Mouse (Mus musculus): ENCODE data around the gene Kcnj6.
A peak's percentile ranks its signal among the peaks of the same experiment; 100 is the strongest.
"Not testable (repeated sequence)": the region's sequence is repeated elsewhere in the genome, so short reads cannot be mapped to it uniquely, and the experiment has no call there.

The Kcnj6 gene

DNA sequence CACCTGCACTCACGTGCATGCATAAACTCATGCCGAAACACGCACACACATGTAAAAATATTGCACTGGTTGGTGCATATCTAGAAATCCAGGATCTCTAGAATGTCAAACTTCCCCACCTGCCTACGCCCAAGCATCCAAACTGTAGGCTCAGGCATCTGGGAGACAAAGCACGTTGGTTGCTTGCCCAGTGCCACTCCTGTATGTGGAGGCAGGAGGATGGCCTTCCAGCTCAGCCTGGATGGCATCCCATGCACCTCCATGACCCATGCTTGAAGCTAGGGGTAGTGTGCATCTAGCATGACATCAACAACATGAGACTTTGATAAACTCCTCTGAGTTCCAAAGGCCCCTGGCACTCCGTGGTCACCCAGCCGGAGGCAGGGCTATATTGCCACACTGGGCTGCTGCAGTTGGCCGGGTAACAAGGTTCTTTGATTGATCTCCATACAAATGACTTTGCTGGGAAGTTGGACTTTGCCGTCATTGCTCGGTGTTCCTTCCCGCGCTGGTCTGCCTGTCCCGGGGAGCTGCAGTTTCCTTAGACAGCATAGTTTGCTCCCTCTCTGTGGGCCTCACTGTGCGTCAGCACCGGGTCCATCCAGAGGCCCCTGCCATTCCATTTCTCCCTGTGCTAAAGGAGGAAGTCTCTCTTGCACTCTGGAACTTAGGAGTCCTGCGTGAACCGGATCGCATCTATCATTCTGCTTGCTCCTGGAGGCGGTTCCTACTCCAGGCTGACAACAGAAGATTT lies 144.9 kb downstream of the Kcnj6 start:
- no peak for DNase-seq (ENCODE audit: low read depth, low spot score)

DNA sequence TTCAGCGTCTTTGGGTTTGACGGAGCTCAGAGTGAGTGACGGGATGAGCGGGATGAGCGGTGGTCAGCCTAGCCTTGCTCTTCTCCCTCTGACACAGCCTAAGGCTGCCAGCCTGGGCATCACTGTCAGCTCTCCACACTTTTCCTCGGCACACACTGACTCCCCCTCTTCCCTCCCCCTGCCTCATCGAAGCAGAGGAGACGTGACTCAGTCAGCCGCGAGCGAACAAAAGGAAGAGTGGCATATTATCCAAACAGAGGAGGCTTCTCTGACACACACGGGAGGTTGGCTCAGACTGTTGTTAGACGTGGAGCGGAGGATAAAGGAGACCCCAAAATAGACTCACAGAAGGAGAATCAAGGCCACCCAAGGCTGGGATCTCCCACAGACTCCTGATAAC lies 147.1 kb downstream of the Kcnj6 start:
- no peak for DNase-seq (ENCODE audit: low read depth, low spot score)

GRCm38 (mm10) chr16:94845996-94846395 lies 151.5 kb downstream of the Kcnj6 start:
- DNase-seq (ENCODE audit: low read depth, low spot score) = no peak

- DNase-seq (ENCODE audit: low read depth, low spot score) = no peak
These were observed 152.7 kb downstream of the Kcnj6 start for GRCm38 (mm10) chr16:94844769-94845168.

DNA sequence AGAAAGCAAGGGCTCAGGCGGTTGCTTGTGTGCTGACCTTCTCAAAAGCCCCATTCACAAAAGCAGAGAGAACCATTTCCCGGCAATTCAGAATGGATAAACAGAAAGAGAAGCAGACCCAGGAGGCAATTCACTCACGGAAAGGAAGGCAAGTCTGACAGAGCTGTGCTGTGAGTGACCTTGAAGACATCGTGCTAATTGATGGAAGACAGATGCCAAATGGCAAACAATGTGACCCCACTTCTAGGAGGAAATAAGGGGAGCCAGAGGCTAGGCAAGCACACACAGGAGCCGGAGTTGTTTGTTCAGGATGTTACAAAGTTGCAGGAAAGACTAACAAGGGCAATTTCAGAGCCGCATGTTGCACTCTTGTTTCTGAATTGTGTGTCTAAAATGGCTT lies 158.1 kb downstream of the Kcnj6 start:
- peak; percentile 19 for DNase-seq (ENCODE audit: low read depth, low spot score)

DNA sequence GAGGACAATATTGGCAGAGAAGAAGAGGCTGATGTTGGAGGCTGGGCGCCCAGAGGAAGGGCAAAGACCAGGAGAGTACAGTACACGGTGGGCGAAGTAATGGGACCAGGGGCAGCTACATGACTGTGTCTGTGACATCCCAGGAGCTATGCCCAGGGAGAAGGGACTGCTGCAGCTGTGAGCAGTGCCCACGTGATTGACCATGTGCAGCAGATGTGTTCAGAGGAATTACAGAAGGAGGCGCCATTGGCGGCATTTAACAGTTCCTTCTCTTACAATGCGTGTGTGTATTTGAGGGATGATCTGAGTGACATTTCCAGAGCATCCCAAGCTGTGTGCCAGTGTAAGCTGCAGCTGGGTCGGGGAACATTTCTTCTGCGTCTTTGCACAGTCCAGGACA lies 159.6 kb downstream of the Kcnj6 start:
- no peak for DNase-seq (ENCODE audit: low read depth, low spot score)

DNA sequence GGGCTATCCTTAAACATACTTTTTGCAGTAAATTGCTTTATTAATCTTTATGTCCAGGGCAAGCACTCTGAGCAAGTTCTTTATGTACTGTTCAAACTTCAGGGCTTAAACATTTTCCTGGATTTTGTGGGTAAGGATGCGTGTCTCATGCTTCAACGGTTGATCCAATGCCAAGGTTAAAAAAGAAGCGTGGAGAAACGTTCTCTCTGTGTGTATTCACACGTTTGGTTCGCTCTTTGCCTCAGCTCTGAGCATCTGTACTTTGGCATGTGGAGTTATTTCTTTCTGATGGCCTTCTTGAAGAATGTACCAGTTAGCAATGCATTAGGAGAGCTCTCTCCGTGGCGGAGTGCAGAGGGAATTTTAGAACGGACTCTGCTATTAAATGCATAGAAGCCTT lies 163.0 kb downstream of the Kcnj6 start:
- no peak for DNase-seq (ENCODE audit: low read depth, low spot score)

- no peak for DNase-seq (ENCODE audit: low read depth, low spot score)
These were observed 169.3 kb downstream of the Kcnj6 start for GRCm38 (mm10) chr16:94828166-94828565.

DNA sequence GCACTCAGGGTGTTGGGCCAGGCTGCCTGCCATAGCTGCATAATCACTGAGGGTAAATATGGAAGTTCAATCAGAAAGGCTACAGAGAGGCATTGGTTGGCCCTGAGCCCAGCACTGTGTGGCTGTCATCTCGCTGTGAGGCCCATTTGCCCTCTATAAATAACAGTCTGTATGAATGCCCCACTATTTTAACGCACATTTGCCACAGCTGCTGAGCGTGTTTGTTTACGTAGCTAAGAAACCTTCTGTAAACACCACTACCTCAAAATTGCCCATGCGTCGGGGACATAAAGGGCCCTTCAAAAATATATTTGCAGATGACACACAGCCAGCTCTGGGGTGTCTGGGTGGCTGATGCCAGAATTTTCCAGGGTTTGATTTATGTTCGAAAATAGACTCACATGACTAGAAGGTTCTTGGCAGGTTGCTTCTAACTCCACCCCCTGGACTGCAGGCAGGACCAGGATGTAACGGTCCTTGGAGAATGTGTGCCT lies 170.4 kb downstream of the Kcnj6 start:
- peak; percentile 34 for DNase-seq (ENCODE audit: low read depth, low spot score)

- no peak for DNase-seq (ENCODE audit: low read depth, low spot score)
These were observed 172.2 kb downstream of the Kcnj6 start for GRCm38 (mm10) chr16:94825274-94825673.

GRCm38 (mm10) chr16:94822611-94823010 lies 174.9 kb downstream of the Kcnj6 start:
- DNase-seq (ENCODE audit: low read depth, low spot score) = no peak

- no peak for DNase-seq (ENCODE audit: low read depth, low spot score)
These were observed 175.9 kb downstream of the Kcnj6 start for GRCm38 (mm10) chr16:94821610-94822009.

GRCm38 (mm10) chr16:94816391-94816790 lies 181.1 kb downstream of the Kcnj6 start:
- DNase-seq (ENCODE audit: low read depth, low spot score) = peak; percentile 74

GRCm38 (mm10) chr16:94815891-94816290 lies 181.6 kb downstream of the Kcnj6 start:
- DNase-seq (ENCODE audit: low read depth, low spot score) = no peak

DNA sequence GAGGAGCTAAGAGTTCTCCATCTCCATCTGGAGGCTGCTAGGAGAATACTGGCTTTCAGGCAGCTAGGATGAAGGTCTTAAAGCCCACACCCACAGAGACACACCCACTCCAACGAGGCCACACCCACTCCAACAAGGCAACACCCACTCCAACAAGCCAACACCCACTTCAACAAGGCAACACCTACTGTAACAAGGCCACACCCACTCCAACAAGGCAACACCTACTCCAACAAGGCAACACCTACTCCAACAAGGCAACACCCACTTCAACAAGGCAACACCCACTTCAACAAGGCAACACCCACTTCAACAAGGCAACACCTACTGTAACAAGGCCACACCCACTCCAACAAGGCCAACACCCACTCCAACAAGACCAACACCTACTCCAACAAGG lies 188.2 kb downstream of the Kcnj6 start:
- DNase-seq (ENCODE audit: low read depth, low spot score) = not testable (repeated sequence)

DNA sequence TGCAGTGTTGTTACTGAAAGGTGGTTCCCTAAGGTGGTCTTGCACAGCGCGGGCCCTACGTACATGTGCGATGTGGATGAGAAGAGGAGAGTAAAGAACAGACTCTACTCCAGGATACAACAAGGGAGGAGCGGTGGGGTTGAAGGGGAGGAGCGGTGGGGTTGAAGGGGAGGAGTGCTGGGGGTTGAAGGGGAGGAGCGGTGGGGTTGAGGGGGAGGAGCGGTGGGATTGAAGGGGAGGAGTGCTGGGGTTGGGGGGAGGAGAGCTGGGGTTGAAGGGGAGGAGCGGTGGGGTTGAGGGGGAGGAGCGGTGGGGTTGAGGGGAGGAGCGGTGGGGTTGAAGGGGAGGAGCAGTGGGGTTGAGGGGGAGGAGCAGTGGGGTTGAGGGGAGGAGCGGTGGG lies 199.3 kb downstream of the Kcnj6 start:
- no peak for DNase-seq (ENCODE audit: low read depth, low spot score)

DNA sequence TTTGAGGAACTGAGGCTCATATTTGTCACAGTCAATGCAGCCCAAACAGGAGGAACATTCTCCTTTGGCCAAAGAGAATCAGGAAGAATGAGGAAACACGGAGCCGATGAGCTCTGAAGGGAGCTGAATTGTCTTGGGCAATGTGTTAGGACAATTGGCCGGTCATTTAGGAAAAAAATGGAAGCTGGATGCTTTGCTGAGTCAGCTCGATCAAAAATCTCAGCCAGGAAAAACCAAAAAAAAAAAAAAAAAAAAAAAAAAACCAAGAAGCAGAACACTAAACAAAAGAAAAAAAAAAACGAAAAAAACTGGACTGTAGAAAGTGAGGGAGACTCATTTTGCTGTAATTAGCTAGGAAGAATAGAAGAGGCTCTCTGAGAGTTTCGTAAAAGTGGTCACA lies 200.1 kb downstream of the Kcnj6 start:
- DNase-seq (ENCODE audit: low read depth, low spot score) = no peak

GRCm38 (mm10) chr16:94793041-94793440 lies 204.5 kb downstream of the Kcnj6 start:
- DNase-seq (ENCODE audit: low read depth, low spot score) = no peak

GRCm38 (mm10) chr16:94789958-94790357 lies 207.5 kb downstream of the Kcnj6 start:
- peak; percentile 34 for DNase-seq (ENCODE audit: low read depth, low spot score)

DNA sequence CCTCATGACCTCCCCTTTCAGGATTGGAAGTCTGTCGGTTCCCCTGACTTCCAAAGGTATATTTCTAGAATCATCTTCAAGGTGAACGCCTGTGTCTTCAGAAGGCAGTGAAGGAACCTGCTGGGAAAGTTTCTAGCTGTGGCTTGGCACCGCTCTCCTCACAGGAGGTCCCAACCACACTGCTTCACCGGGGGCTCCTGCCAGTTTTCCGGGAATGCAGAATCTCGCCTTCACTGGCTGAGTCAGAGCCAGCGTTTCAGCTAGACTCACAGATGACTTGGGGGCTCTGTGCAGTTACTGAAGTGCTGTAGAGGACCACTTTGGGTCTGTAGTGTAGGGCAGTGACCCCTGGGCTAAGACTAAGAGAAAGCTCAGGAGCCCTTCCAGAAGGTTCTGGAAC lies 208.8 kb downstream of the Kcnj6 start:
- no peak for DNase-seq (ENCODE audit: low read depth, low spot score)

DNA sequence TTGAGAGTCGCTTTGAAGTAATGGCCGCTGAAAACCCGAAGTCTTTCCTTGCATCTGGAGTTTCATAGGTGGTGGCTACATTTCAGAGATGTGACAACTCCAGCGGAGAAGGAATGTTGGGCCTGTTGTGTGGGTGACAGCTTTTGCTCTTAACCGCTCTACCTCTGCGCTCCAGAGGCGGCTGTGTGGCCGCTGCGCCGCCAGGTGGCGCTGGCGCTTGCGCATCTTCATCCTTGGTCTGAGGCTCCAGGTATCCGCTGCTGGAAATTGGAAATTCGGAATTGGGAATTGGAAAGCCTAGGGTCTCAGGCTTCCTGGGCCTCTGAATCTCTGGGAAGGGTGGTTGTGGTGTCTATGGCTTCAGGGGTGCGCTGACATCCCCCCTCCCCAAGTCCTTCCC lies 209.3 kb downstream of the Kcnj6 start:
- peak; percentile 76 for DNase-seq (ENCODE audit: low read depth, low spot score)

DNA sequence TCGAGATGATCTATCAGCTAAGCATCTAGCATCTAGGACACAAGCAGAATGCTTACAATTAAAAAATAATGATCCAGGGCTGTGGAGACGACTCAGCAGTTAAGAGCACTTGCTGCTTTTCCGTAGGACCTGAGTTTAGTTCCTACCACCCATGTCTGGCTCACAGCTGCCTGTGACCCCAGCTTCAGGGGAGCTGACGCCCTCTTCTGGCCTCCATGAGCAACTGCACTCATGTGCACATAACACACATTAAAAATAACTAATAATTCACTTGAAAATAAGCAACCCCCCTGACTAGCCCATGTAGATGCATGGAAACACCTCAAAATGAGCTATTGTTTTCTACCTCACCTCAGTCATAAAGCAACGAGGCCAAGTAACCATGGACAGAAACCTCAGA lies 211.6 kb downstream of the Kcnj6 start:
- no peak for DNase-seq (ENCODE audit: low read depth, low spot score)

- DNase-seq (ENCODE audit: low read depth, low spot score) = no peak
These were observed 213.8 kb downstream of the Kcnj6 start for GRCm38 (mm10) chr16:94783696-94784095.
